Mouse (Mus musculus): ENCODE results near the gene Akr1c20.

DNA sequence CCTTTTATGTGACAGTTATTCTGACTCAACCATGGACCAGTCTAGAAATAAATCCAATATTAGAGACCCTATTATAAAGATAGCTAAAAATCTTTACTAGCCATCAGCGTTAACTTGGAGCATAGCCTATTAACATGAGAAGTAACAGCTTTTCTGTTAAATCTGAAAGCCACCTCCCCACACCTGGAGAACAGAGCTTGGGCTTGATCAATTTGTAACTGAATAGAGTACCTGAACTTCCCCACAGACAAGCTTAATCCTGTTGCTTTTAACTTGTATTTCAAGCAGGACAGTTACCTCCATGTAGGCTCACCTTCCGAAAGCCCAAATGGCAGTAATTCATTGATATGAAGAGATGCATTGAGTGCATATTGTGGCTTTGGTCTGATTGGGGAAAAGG, 42.9 kb upstream of the Akr1c20 start:
- TF ChIP-seq POLR2A (IDR thresholded peaks at IDR 0.05; ENCODE audit: borderline replicate concordance, low read depth, low read length): no peak
- no peak for TF ChIP-seq CTCF (IDR thresholded peaks at IDR 0.05; ENCODE audit: low read depth, low read length)

All from bone marrow macrophage, adult 2 months (primary cell).